Mouse (Mus musculus) T-helper 1 cell (primary cell): ENCODE results near the gene Sh3kbp1.

Experiments used
- in situ Hi-C: fragments of 300-600 bp; cut with MboI, MseI; formaldehyde crosslinking; loops from one replicate; pipeline ENCODE4 v1.15.1; 2025; ENCODE audit warnings: high pct_unique_total_duplicates

The Sh3kbp1 gene

GRCm38 (mm10) chrX:159829192-159829852, 202.2 kb downstream of the Sh3kbp1 start:
- in situ Hi-C loops, result no loop called here

GRCm38 (mm10) chrX:159831176-159831575, 204.1 kb downstream of the Sh3kbp1 start:
- in situ Hi-C loops, result no loop called here

GRCm38 (mm10) chrX:159835239-159835638, 208.2 kb downstream of the Sh3kbp1 start:
- in situ Hi-C loops, result no loop called here

GRCm38 (mm10) chrX:159837379-159837778, 210.3 kb downstream of the Sh3kbp1 start:
- in situ Hi-C loops, result no loop called here

- in situ Hi-C loops, result no loop called here
Measured at GRCm38 (mm10) chrX:159839786-159840185, 212.7 kb downstream of the Sh3kbp1 start.

GRCm38 (mm10) chrX:159840225-159840624, 213.2 kb downstream of the Sh3kbp1 start:
- in situ Hi-C loops, result no loop called here

- in situ Hi-C loops, result no loop called here
Measured at GRCm38 (mm10) chrX:159850722-159851121, 223.7 kb downstream of the Sh3kbp1 start.

- in situ Hi-C loops, result no loop called here
Measured at GRCm38 (mm10) chrX:159856866-159857265, 229.8 kb downstream of the Sh3kbp1 start.

- in situ Hi-C loops, result no loop called here
Measured at GRCm38 (mm10) chrX:159858126-159858525, 231.1 kb downstream of the Sh3kbp1 start.

GRCm38 (mm10) chrX:159860841-159861530, 233.9 kb downstream of the Sh3kbp1 start:
- in situ Hi-C loops, result no loop called here

- in situ Hi-C loops, result no loop called here
Measured at GRCm38 (mm10) chrX:159867660-159868059, 240.6 kb downstream of the Sh3kbp1 start.

- in situ Hi-C loops, result no loop called here
Measured at GRCm38 (mm10) chrX:159872521-159872920, 245.4 kb downstream of the Sh3kbp1 start.

- in situ Hi-C loops, result no loop called here
Measured at GRCm38 (mm10) chrX:159877770-159878169, 250.7 kb downstream of the Sh3kbp1 start.

GRCm38 (mm10) chrX:159879455-159879854, 252.4 kb downstream of the Sh3kbp1 start:
- in situ Hi-C loops, result no loop called here

GRCm38 (mm10) chrX:159881576-159881975, 254.5 kb downstream of the Sh3kbp1 start:
- in situ Hi-C loops, result no loop called here

- in situ Hi-C loops, result no loop called here
Measured at GRCm38 (mm10) chrX:159896536-159896935, 269.5 kb downstream of the Sh3kbp1 start.

- in situ Hi-C loops, result no loop called here
Measured at GRCm38 (mm10) chrX:159898110-159898509, 271.0 kb downstream of the Sh3kbp1 start.

- in situ Hi-C loops, result no loop called here
Measured at GRCm38 (mm10) chrX:159899121-159899520, 272.0 kb downstream of the Sh3kbp1 start.

- in situ Hi-C loops, result no loop called here
Measured at GRCm38 (mm10) chrX:159903421-159903820, 276.3 kb downstream of the Sh3kbp1 start.

GRCm38 (mm10) chrX:159907703-159908102, 280.6 kb downstream of the Sh3kbp1 start:
- in situ Hi-C loops, result no loop called here

GRCm38 (mm10) chrX:159909446-159910277, 282.6 kb downstream of the Sh3kbp1 start:
- in situ Hi-C loops, result no loop called here

GRCm38 (mm10) chrX:159910600-159910999, 283.5 kb downstream of the Sh3kbp1 start:
- in situ Hi-C loops, result no loop called here
